Mouse (Mus musculus): ENCODE measurements around the gene Ipo5. TPM values are rescaled to one million over a fixed set of nuclear protein-coding genes. Genes with fewer than 3 reads are reported as not detected.

Gene Ipo5
- total and polyA plus RNA-seq, 3 experiments = 35.5 to 119 (median 98.0) TPM

DNA sequence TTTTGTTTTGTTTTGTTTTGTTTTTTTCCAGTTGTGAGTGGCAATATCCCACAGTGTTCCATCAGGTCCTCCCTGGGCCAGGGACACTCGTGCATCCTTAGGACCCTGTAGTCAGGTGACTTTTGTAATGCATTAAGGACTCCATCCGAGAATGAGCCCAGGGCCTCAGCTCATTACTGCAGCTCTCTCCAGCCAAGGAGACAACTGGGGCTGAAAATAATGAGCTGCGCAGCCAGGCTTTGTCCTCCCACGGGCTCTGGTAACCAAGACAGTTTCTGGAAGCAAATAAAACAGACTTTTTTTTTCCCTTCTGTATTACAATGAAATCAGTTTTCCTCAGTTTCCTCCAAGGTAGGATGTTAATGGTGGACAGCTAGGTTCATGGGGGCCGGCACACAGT is 50.0 kb downstream of the Ipo5 start:
- intact Hi-C loops (cut with DNase I) = no loop called here
- Histone ChIP-seq H3K4me1 (ENCODE audit: control insufficient read depth, insufficient read depth, low read length) (no peaks in the 10 kb centered on the region), H3K9ac (ENCODE audit: low read depth, low read length) (no peak overlapping the region), H3K36me3 (ENCODE audit: control insufficient read depth, insufficient read depth, low read length) (no peaks in the 10 kb centered on the region), H3K27me3 (ENCODE audit: control insufficient read depth, insufficient read depth, low read length) (no peaks in the 10 kb centered on the region), H3K4me3 (no peak overlapping the region), H3K79me2 (replicated peaks; ENCODE audit: control insufficient read depth, insufficient read depth, low read length) (no peaks in the 10 kb centered on the region), H3K27ac (no peak overlapping the region)
- WGBS = 54% methylated on average over 5 of the region's 5 CpGs
- no peak for DNase-seq
- no peak for TF ChIP-seq POLR2A (IDR thresholded peaks at IDR 0.05; ENCODE audit: insufficient read depth, low read depth, low read length)
- TF ChIP-seq CTCF (IDR thresholded peaks at IDR 0.05) = no peak
- TF ChIP-seq EP300 (IDR thresholded peaks at IDR 0.05; ENCODE audit: insufficient read depth, low read depth, low read length) = no peak

GRCm38 (mm10) chr14:120967072-120967471 is 56.0 kb downstream of the Ipo5 start:
- whole genome bisulfite sequencing = 77% methylated on average over 6 of the region's 6 CpGs
- H3K9ac ChIP-seq (ENCODE audit: low read depth, low read length) = no peak overlapping the region
- no peak for DNase-seq
- no peaks in the 10 kb centered on the region for H3K4me1 ChIP-seq (ENCODE audit: control insufficient read depth, insufficient read depth, low read length)
- no peak overlapping the region for H3K4me3 ChIP-seq
- H3K79me2 ChIP-seq (replicated peaks; ENCODE audit: control insufficient read depth, insufficient read depth, low read length) = no peaks in the 10 kb centered on the region
- TF ChIP-seq POLR2A (IDR thresholded peaks at IDR 0.05; ENCODE audit: insufficient read depth, low read depth, low read length) = no peak
- TF ChIP-seq EP300 (IDR thresholded peaks at IDR 0.05; ENCODE audit: insufficient read depth, low read depth, low read length) = no peak
- no peak for TF ChIP-seq CTCF (IDR thresholded peaks at IDR 0.05)
- no peaks in the 10 kb centered on the region for H3K27me3 ChIP-seq (ENCODE audit: control insufficient read depth, insufficient read depth, low read length)
- H3K36me3 ChIP-seq (ENCODE audit: control insufficient read depth, insufficient read depth, low read length) = no peaks in the 10 kb centered on the region
- intact Hi-C loops (cut with DNase I) = no loop called here
- no peak overlapping the region for H3K27ac ChIP-seq

DNA sequence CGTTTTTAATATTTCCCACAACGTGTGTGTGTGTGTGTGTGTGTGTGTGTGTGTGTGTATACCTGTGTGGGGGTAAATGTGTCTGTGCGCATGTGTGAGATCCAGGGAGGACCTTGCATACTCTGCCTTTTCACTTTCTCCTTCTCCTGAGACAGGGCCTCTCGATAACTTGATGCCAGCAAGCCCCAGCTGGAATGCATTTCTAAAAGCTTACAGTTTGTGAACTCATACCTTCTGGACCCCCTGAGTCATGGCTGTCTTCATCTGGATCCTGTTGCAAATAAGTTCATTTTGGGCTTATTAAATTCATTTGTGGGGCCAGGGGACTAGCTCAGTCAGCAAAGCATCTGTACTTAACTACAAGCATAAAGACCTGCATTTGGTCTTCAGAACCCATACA is 57.7 kb downstream of the Ipo5 start:
- H3K27me3 ChIP-seq (ENCODE audit: control insufficient read depth, insufficient read depth, low read length) = no peaks in the 10 kb centered on the region
- intact Hi-C loops (cut with DNase I) = no loop called here
- WGBS = 87% methylated on average over 4 of the region's 4 CpGs

DNA sequence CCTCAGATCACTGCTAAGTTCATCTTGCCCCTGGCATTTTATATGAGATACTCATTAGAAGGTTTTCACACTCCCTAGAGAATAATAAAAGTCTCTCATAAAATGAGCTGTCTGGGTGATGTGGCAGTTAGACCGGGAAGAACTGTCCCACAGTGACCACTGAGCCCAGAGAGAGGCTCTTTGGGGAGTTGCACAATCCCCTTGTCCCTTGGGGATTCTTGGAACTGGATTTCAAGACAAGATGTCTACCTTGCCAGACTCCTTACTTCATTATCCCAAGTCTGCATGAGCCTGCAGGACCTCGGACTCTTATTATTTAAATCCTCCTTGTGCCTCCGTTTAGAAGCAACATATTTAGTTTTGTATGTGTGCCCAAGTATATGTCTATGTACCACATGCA is 58.6 kb downstream of the Ipo5 start:
- Histone ChIP-seq H3K4me1 (ENCODE audit: control insufficient read depth, insufficient read depth, low read length) (no peaks in the 10 kb centered on the region), H3K79me2 (replicated peaks; ENCODE audit: control insufficient read depth, insufficient read depth, low read length) (no peaks in the 10 kb centered on the region), H3K9ac (ENCODE audit: low read depth, low read length) (no peak overlapping the region), H3K27ac (no peak overlapping the region), H3K27me3 (ENCODE audit: control insufficient read depth, insufficient read depth, low read length) (no peaks in the 10 kb centered on the region), H3K36me3 (ENCODE audit: control insufficient read depth, insufficient read depth, low read length) (no peaks in the 10 kb centered on the region), H3K4me3 (no peak overlapping the region)
- no peak for DNase-seq
- 79% methylated on average over 3 of the region's 3 CpGs for WGBS
- intact Hi-C loops (cut with DNase I) = loop anchor here (5.0 kb wide), 1 partner anchor 137 kb away; no protein-coding TSS in a partner anchor
- TF ChIP-seq POLR2A (IDR thresholded peaks at IDR 0.05; ENCODE audit: insufficient read depth, low read depth, low read length) (no peak), CTCF (IDR thresholded peaks at IDR 0.05) (no peak), EP300 (IDR thresholded peaks at IDR 0.05; ENCODE audit: insufficient read depth, low read depth, low read length) (no peak)

More for the DNA sequence above, 57.7 kb downstream of the Ipo5 start:
- no peak overlapping the region for H3K27ac ChIP-seq
- H3K9ac ChIP-seq (ENCODE audit: low read depth, low read length) = no peak overlapping the region
- no peaks in the 10 kb centered on the region for H3K79me2 ChIP-seq (replicated peaks; ENCODE audit: control insufficient read depth, insufficient read depth, low read length)
- DNase-seq = no peak
- no peaks in the 10 kb centered on the region for H3K36me3 ChIP-seq (ENCODE audit: control insufficient read depth, insufficient read depth, low read length)
- H3K4me3 ChIP-seq = no peak overlapping the region
- H3K4me1 ChIP-seq (ENCODE audit: control insufficient read depth, insufficient read depth, low read length) = no peaks in the 10 kb centered on the region
- no peak for TF ChIP-seq POLR2A (IDR thresholded peaks at IDR 0.05; ENCODE audit: insufficient read depth, low read depth, low read length)
- TF ChIP-seq EP300 (IDR thresholded peaks at IDR 0.05; ENCODE audit: insufficient read depth, low read depth, low read length) = no peak

- DNase-seq = no peak
- intact Hi-C loops (cut with DNase I) = loop anchor here (5.0 kb wide), 1 partner anchor 138 kb away; no protein-coding TSS in a partner anchor
- TF ChIP-seq CTCF (IDR thresholded peaks at IDR 0.05) (peak; percentile 60), POLR2A (IDR thresholded peaks at IDR 0.05; ENCODE audit: insufficient read depth, low read depth, low read length) (no peak), EP300 (IDR thresholded peaks at IDR 0.05; ENCODE audit: insufficient read depth, low read depth, low read length) (no peak)
Observed at GRCm38 (mm10) chr14:120970637-120971036, 59.6 kb downstream of the Ipo5 start.

DNA sequence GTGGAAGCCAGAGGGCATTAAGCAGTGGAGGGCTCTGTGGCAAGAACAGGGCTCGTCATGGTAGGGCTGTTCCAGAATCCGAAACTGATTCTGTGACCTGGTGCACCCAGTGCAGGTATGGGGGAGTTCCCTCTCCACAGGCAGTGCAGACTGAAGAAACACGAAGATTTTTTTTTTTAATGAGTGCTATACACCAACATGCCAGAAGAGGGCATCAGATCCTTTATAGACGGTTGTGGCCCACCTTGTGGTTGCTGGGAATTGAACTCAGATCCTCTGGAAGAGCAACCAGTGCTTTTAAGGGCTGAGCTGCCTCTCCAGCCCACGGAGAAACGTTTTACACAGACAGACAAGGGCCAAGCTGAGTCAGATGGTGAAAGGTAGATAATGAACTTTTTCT is 60.3 kb downstream of the Ipo5 start:
- intact Hi-C loops (cut with DNase I) = loop anchor here (5.0 kb wide), 1 partner anchor 139 kb away; no protein-coding TSS in a partner anchor
- H3K27me3 ChIP-seq (ENCODE audit: control insufficient read depth, insufficient read depth, low read length) = no peaks in the 10 kb centered on the region
- 65% methylated on average over 6 of the region's 6 CpGs for WGBS

More at GRCm38 (mm10) chr14:120970637-120971036, 59.6 kb downstream of the Ipo5 start:
- Histone ChIP-seq H3K4me1 (ENCODE audit: control insufficient read depth, insufficient read depth, low read length) (no peaks in the 10 kb centered on the region), H3K36me3 (ENCODE audit: control insufficient read depth, insufficient read depth, low read length) (no peaks in the 10 kb centered on the region), H3K9ac (ENCODE audit: low read depth, low read length) (no peak overlapping the region), H3K27ac (no peak overlapping the region), H3K79me2 (replicated peaks; ENCODE audit: control insufficient read depth, insufficient read depth, low read length) (no peaks in the 10 kb centered on the region), H3K27me3 (ENCODE audit: control insufficient read depth, insufficient read depth, low read length) (no peaks in the 10 kb centered on the region), H3K4me3 (no peak overlapping the region)
- 79% methylated on average over 8 of the region's 8 CpGs for WGBS

More for the DNA sequence above, 60.3 kb downstream of the Ipo5 start:
- no peak for TF ChIP-seq POLR2A (IDR thresholded peaks at IDR 0.05; ENCODE audit: insufficient read depth, low read depth, low read length)
- TF ChIP-seq EP300 (IDR thresholded peaks at IDR 0.05; ENCODE audit: insufficient read depth, low read depth, low read length) = no peak
- TF ChIP-seq CTCF (IDR thresholded peaks at IDR 0.05) = peak; percentile 44
- Histone ChIP-seq H3K9ac (ENCODE audit: low read depth, low read length) (no peak overlapping the region), H3K79me2 (replicated peaks; ENCODE audit: control insufficient read depth, insufficient read depth, low read length) (no peaks in the 10 kb centered on the region), H3K27ac (no peak overlapping the region), H3K36me3 (ENCODE audit: control insufficient read depth, insufficient read depth, low read length) (no peaks in the 10 kb centered on the region), H3K4me1 (ENCODE audit: control insufficient read depth, insufficient read depth, low read length) (no peaks in the 10 kb centered on the region), H3K4me3 (no peak overlapping the region)
- no peak for DNase-seq

All from heart, adult 2 months (tissue).